Mouse (Mus musculus) MEL (cell line): Measurements from ENCODE around the gene Mapk1. TPM values are rescaled to one million over a fixed set of nuclear protein-coding genes. Genes with fewer than 3 reads are reported as not detected.
A peak's percentile ranks its signal among the peaks of the same experiment; 100 is the strongest.

Experiments
- DNase-seq: peaks from one replicate; pipeline ENCODE4 v3.0.0; 2011; ENCODE audit warnings: low read depth, low spot score
- H3K27ac ChIP-seq: 2 replicates; pipeline ENCODE4 v1.5.1; 2012; ENCODE audit warnings: low read depth, mild to moderate bottlenecking, control low read depth, low read length, moderate library complexity; ENCODE audit not compliant: control insufficient read depth
- H3K27me3 ChIP-seq, 2 experiments: fragments of 150-350 bp in 1 of 2; sonication (generic) in 1 of 2; 2 replicates each; pipeline ENCODE4 v1.6.1; 2012; ENCODE audit warnings: low read length in 2 of 2, mild to moderate bottlenecking in 2 of 2, improper control_type of control experiment in 1 of 2, moderate library complexity in 1 of 2; ENCODE audit not compliant: insufficient read depth in 2 of 2, control insufficient read depth in 1 of 2
- H3K36me3 ChIP-seq, 2 experiments: 2 replicates each; pipeline ENCODE4 v1.6.1; 2012 to 2014; ENCODE audit warnings: low read length in 2 of 2, improper control_type of control experiment in 1 of 2, inconsistent platforms in 1 of 2, mild to moderate bottlenecking in 1 of 2; ENCODE audit not compliant: insufficient read depth in 2 of 2, control insufficient read depth in 1 of 2
- H3K4me1 ChIP-seq, 2 experiments: fragments of 150-350 bp in 1 of 2; sonication (generic) in 1 of 2; 2 replicates each; pipeline ENCODE4 v1.6.1; 2012; ENCODE audit warnings: low read length in 2 of 2, improper control_type of control experiment in 1 of 2, mild to moderate bottlenecking in 1 of 2; ENCODE audit not compliant: insufficient read depth in 2 of 2, control insufficient read depth in 1 of 2
- H3K4me3 ChIP-seq, 2 experiments: fragments of 150-350 bp in 1 of 2; sonication (generic) in 1 of 2; 2 replicates each; pipeline ENCODE4 v1.5.1; 2012; ENCODE audit warnings: low read depth in 2 of 2, low read length in 2 of 2, mild to moderate bottlenecking in 2 of 2, moderate library complexity in 2 of 2, control low read depth in 1 of 2, improper control_type of control experiment in 1 of 2; ENCODE audit not compliant: control insufficient read depth in 1 of 2, insufficient read depth in 1 of 2
- H3K79me2 ChIP-seq: 2 replicates; pipeline ENCODE4 v1.6.1; 2012; ENCODE audit warnings: mild to moderate bottlenecking, low read length, moderate library complexity; ENCODE audit not compliant: control insufficient read depth, poor library complexity, insufficient read depth
- H3K9ac ChIP-seq: 2 replicates; pipeline ENCODE4 v1.6.1; 2012; ENCODE audit warnings: low read depth, mild to moderate bottlenecking, control low read depth, low read length, moderate library complexity; ENCODE audit not compliant: control insufficient read depth, poor library complexity, severe bottlenecking
- H3K9me3 ChIP-seq: fragments of 150-350 bp; sonication (generic); replicated peaks from 2 replicates; pipeline ENCODE4 v1.6.1; 2012; ENCODE audit warnings: mild to moderate bottlenecking, low read length, improper control_type of control experiment, moderate library complexity; ENCODE audit not compliant: insufficient read depth
- CHD1 ChIP-seq: IDR thresholded peaks from 2 replicates; pipeline ENCODE4 v1.6.1; 2012; ENCODE audit warnings: low read depth, mild to moderate bottlenecking, inconsistent platforms, low read length, improper control_type of control experiment
- CHD2 ChIP-seq: IDR thresholded peaks from 2 replicates; pipeline ENCODE4 v1.6.1; 2011; ENCODE audit warnings: low read length, improper control_type of control experiment
- E2F4 ChIP-seq: IDR thresholded peaks from 2 replicates; pipeline ENCODE4 v1.6.1; 2011; ENCODE audit warnings: low read depth, low read length, improper control_type of control experiment, borderline replicate concordance
- ELF1 ChIP-seq: IDR thresholded peaks from 2 replicates; pipeline ENCODE4 v1.6.1; 2014; ENCODE audit warnings: low read depth, mild to moderate bottlenecking, inconsistent platforms, low read length, improper control_type of control experiment, moderate library complexity
- EP300 ChIP-seq, 2 experiments: IDR thresholded peaks; 2 replicates each; pipeline ENCODE4 v1.6.1; 2011; ENCODE audit warnings: improper control_type of control experiment in 2 of 2, low read length in 2 of 2, low read depth in 1 of 2, mild to moderate bottlenecking in 1 of 2
- ETS1 ChIP-seq: IDR thresholded peaks from 2 replicates; pipeline ENCODE4 v1.6.1; 2012; ENCODE audit warnings: low read depth, mild to moderate bottlenecking, inconsistent platforms, low read length, improper control_type of control experiment, moderate library complexity
- GATA1 ChIP-seq: IDR thresholded peaks from 2 replicates; pipeline ENCODE4 v1.6.1; 2011; ENCODE audit warnings: low read depth, low read length, improper control_type of control experiment
- JUND ChIP-seq: IDR thresholded peaks from 2 replicates; pipeline ENCODE4 v1.6.1; 2011; ENCODE audit warnings: low read depth, mild to moderate bottlenecking, improper control_type of control experiment, low read length
- KAT2A ChIP-seq: conservative IDR thresholded peaks from 2 replicates; pipeline ENCODE4 v1.6.1; 2012; ENCODE audit warnings: low read depth, low read length, improper control_type of control experiment, inconsistent platforms
- MXI1 ChIP-seq: IDR thresholded peaks from 2 replicates; pipeline ENCODE4 v1.6.1; 2011; ENCODE audit warnings: mild to moderate bottlenecking, low read depth, low read length, improper control_type of control experiment
- MYC ChIP-seq: IDR thresholded peaks from 2 replicates; pipeline ENCODE4 v1.6.1; 2011; ENCODE audit warnings: low read depth, mild to moderate bottlenecking, low read length, improper control_type of control experiment, moderate library complexity
- POLR2A ChIP-seq, 2 experiments: IDR thresholded peaks; 2 replicates each; pipeline ENCODE4 v1.6.1; 2011 to 2012; ENCODE audit warnings: low read length in 2 of 2, mild to moderate bottlenecking in 2 of 2, control low read depth in 1 of 2, improper control_type of control experiment in 1 of 2, low read depth in 1 of 2, moderate library complexity in 1 of 2; ENCODE audit not compliant: control insufficient read depth in 1 of 2, insufficient read depth in 1 of 2, poor library complexity in 1 of 2
- POLR2AphosphoS2 ChIP-seq: IDR thresholded peaks from 2 replicates; pipeline ENCODE4 v1.6.1; 2011; ENCODE audit warnings: low read length, improper control_type of control experiment
- POLR2AphosphoS5 ChIP-seq: IDR thresholded peaks from 2 replicates; pipeline ENCODE4 v1.6.1; 2012; ENCODE audit warnings: low read depth, borderline replicate concordance, mild to moderate bottlenecking, inconsistent platforms, low read length, moderate library complexity, mixed read lengths
- SIN3A ChIP-seq: IDR thresholded peaks from 2 replicates; pipeline ENCODE4 v1.6.1; 2012; ENCODE audit warnings: low read length, improper control_type of control experiment, inconsistent platforms
- SMC3 ChIP-seq: IDR thresholded peaks from 2 replicates; pipeline ENCODE4 v1.6.1; 2011; ENCODE audit warnings: low read depth, low read length, improper control_type of control experiment
- TCF12 ChIP-seq: IDR thresholded peaks from 2 replicates; pipeline ENCODE4 v1.6.1; 2014; ENCODE audit warnings: low read depth, mild to moderate bottlenecking, inconsistent platforms, low read length, improper control_type of control experiment, moderate library complexity
- USF1 ChIP-seq: IDR thresholded peaks from 2 replicates; pipeline ENCODE4 v1.6.1; 2014; ENCODE audit warnings: low read depth, mild to moderate bottlenecking, inconsistent platforms, low read length, improper control_type of control experiment, moderate library complexity
- ZKSCAN1 ChIP-seq: IDR thresholded peaks from 2 replicates; pipeline ENCODE4 v1.6.1; 2012; ENCODE audit warnings: low read depth, mild to moderate bottlenecking, inconsistent platforms, low read length, improper control_type of control experiment, moderate library complexity
- ZMIZ1 ChIP-seq: IDR thresholded peaks from 2 replicates; pipeline ENCODE4 v1.6.1; 2012; ENCODE audit warnings: low read depth, mild to moderate bottlenecking, inconsistent platforms, low read length, improper control_type of control experiment, moderate library complexity
- polyA plus RNA-seq, 2 experiments: library from polyadenylated mRNA; stranded (reverse) in 1 of 2; unstranded in 1 of 2; fragments of >175 nt in 1 of 2; fragments of >200 nt in 1 of 2; gene quantifications; 2 replicates each; pipeline versions ENCODE4 v1.2.1 to v1.2.4; 2012; ENCODE audit warnings: low replicate concordance in 2 of 2, low read depth in 1 of 2; ENCODE audit not compliant: insufficient read length in 2 of 2, insufficient read depth in 1 of 2, missing spikeins in 1 of 2
- total RNA-seq: library from RNA; depleted of rRNA; stranded (reverse); fragments of 300-350 nt; gene quantifications from 2 replicates; pipeline ENCODE4 v1.2.3, GENCODE M21; 2012

Mapk1 gene
- total and polyA plus RNA-seq, 3 experiments, result 125 to 225 (median 144) TPM

DNA sequence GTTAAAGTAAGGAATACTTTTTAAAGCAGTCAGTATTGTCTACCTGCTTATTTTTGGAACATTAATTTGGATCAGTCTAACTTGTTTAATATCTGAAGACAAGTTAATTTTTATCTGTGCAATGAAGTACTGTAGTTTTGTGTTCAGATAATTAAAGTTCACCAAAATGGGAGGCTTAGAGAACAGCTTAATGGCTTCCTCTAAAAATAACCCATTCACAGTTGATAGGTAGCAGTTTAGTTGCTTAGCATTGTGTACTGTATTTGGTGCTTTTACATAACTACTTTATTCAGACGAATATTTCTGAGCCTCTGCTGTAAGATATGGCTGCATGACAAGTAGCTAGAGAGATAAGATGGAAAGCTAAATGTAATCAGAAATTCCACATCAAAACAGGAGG, 23.9 kb downstream of the Mapk1 start:
- H3K36me3 ChIP-seq, result peaks cover 5 to 33% of the 10 kb centered on the region in 2 experiments
- H3K4me1 ChIP-seq, result peaks cover 7 to 12% of the 10 kb centered on the region in 2 experiments
- no peaks in the 10 kb centered on the region for H3K27me3 ChIP-seq
- peaks cover 74% of the 10 kb centered on the region for H3K79me2 ChIP-seq
- H3K4me3 ChIP-seq, result no peak overlapping the region
- TF ChIP-seq KAT2A (no peak), EP300 (IDR thresholded peaks at IDR 0.05; ENCODE audit: low read depth in 1 of 2, low read length in 2 of 2) (peak in 1 of 2 experiments; percentile 8; a peak in 1 of 4 replicates)
- H3K9ac ChIP-seq, result no peak overlapping the region
- DNase-seq, result no peak
- no peaks in the 10 kb centered on the region for H3K9me3 ChIP-seq
- no peak overlapping the region for H3K27ac ChIP-seq

DNA sequence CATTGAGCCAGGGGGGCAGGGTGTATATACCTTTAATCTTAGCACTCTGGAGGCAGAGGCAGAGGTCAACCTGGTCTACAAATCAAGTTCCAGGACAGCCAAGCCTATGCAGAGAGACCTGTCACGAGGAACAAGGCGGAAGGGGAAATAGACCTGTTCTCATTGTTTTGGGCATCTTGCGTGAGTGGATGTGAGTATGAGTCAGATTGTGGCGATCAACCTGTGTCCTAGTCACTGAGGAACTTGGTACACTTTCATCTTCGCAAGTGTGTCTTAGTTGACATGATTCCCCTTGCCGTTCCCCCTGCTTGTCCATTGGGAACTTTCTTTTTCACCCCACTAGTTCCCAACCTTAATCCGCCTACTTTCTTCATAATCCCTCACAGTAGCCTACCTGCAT, 26.9 kb downstream of the Mapk1 start:
- peaks cover 16 to 17% of the 10 kb centered on the region in 2 experiments for H3K4me1 ChIP-seq
- DNase-seq, result no peak
- TF ChIP-seq ZKSCAN1 (no peak), POLR2AphosphoS5 (no peak), POLR2A (IDR thresholded peaks at IDR 0.05; ENCODE audit: control insufficient read depth in 1 of 2, insufficient read depth in 1 of 2, low read depth in 1 of 2, low read length in 2 of 2, poor library complexity in 1 of 2) (no peak), JUND (no peak), TCF12 (no peak), GATA1 (no peak), E2F4 (no peak), USF1 (no peak), SMC3 (no peak), CHD1 (no peak), ETS1 (no peak), MYC (no peak), POLR2AphosphoS2 (no peak)
- H3K4me3 ChIP-seq, result no peak overlapping the region
- H3K79me2 ChIP-seq, result peaks cover 70% of the 10 kb centered on the region
- peaks cover 11 to 46% of the 10 kb centered on the region in 2 experiments for H3K36me3 ChIP-seq
- no peaks in the 10 kb centered on the region for H3K27me3 ChIP-seq
- no peak overlapping the region for H3K27ac ChIP-seq
- no peak overlapping the region for H3K9ac ChIP-seq
- H3K9me3 ChIP-seq, result no peaks in the 10 kb centered on the region

GRCm38 (mm10) chr16:17012583-17012982, 29.4 kb downstream of the Mapk1 start:
- TF ChIP-seq EP300 (IDR thresholded peaks at IDR 0.05; ENCODE audit: low read depth in 1 of 2, low read length in 2 of 2) (0 out of 4 replicates have a peak, but pooled peaks of 1 of the 2 experiments have one; percentile 50), ELF1 (peak; percentile 64), SIN3A (peak; percentile 69), CHD2 (no peak), ZMIZ1 (no peak), GATA1 (peak; percentile 83), MXI1 (peak; percentile 27; the same call in 1 of the 2 replicates)
- no peaks in the 10 kb centered on the region for H3K27me3 ChIP-seq
- peaks cover 6 to 14% of the 10 kb centered on the region in 2 experiments for H3K4me1 ChIP-seq
- DNase-seq, result peak; percentile 88
- H3K9ac ChIP-seq, result no peak overlapping the region
- peaks cover 20 to 36% of the 10 kb centered on the region in 2 experiments for H3K36me3 ChIP-seq
- peaks cover 52% of the 10 kb centered on the region for H3K79me2 ChIP-seq
- peak overlapping the region; percentile 45 for H3K27ac ChIP-seq
- H3K9me3 ChIP-seq, result no peaks in the 10 kb centered on the region
- no peak overlapping the region for H3K4me3 ChIP-seq
